Mouse (Mus musculus) kidney, postnatal 0 days (tissue): ENCODE data around the gene Krtap19-2. TPM values are rescaled to one million over a fixed set of nuclear protein-coding genes. Genes with fewer than 3 reads are reported as not detected.

Experiments used
- ATAC-seq: fragments of 200-750 bp; cut with Nextera tagmentation; replicated peaks from 2 replicates; pipeline ENCODE4 v1.8.0; 2017; ENCODE audit warnings: low read depth, moderate number of reproducible peaks, moderate TSS enrichment, moderate library complexity; ENCODE audit not compliant: low FRiP score
- DNase-seq: peaks from one replicate; pipeline ENCODE4 v3.0.0-alpha.2; 2016; ENCODE audit warnings: low spot score
- H3K27ac ChIP-seq: fragments of 300-500 bp; sonication (generic); 2 replicates; pipeline ENCODE4 v1.5.1; 2014; ENCODE audit warnings: mild to moderate bottlenecking
- H3K27me3 ChIP-seq: fragments of 300-500 bp; sonication (generic); 2 replicates; pipeline ENCODE4 v1.6.1; 2014; ENCODE audit warnings: low read length, mixed read lengths; ENCODE audit not compliant: insufficient read depth
- H3K36me3 ChIP-seq: fragments of 300-500 bp; sonication (generic); 2 replicates; pipeline ENCODE4 v1.6.1; 2014; ENCODE audit warnings: low read length, mixed read lengths; ENCODE audit not compliant: insufficient read depth
- H3K4me1 ChIP-seq: fragments of 300-500 bp; sonication (generic); replicated peaks from 2 replicates; pipeline ENCODE4 v1.6.1; 2014; ENCODE audit warnings: antibody characterized with exemption, low read length, mixed read lengths; ENCODE audit not compliant: insufficient read depth
- H3K4me2 ChIP-seq: fragments of 300-500 bp; sonication (generic); 2 replicates; pipeline ENCODE4 v1.6.1; 2014; ENCODE audit warnings: mild to moderate bottlenecking, low read length, moderate library complexity, mixed read lengths
- H3K4me3 ChIP-seq: fragments of 300-500 bp; sonication (generic); replicated peaks from 2 replicates; pipeline ENCODE4 v1.5.1; 2014; ENCODE audit warnings: low read depth, low read length
- H3K9ac ChIP-seq: fragments of 300-500 bp; sonication (generic); 2 replicates; pipeline ENCODE4 v1.6.1; 2014; ENCODE audit warnings: low read depth, low read length
- H3K9me3 ChIP-seq: fragments of 300-500 bp; sonication (generic); replicated peaks from 2 replicates; pipeline ENCODE4 v1.6.1; 2016; ENCODE audit warnings: low read length, inconsistent platforms, mixed read lengths
- CTCF ChIP-seq: IDR thresholded peaks from 2 replicates; pipeline ENCODE4 v1.5.1; 2016; ENCODE audit warnings: antibody characterized with exemption, low read depth, mild to moderate bottlenecking, moderate library complexity
- WGBS: fragments of 180-500 bp; shearing (Covaris S2); extraction: QIAGEN DNeasy Blood & Tissue Kit; methylation state at CpG from one replicate; pipeline ENCODE4 v1.1.7; 2014; 5-methylcytosine and 5-hydroxymethylcytosine counted together
- polyA plus RNA-seq: library from polyadenylated mRNA; unstranded; fragments of >200 nt; fragmentation: Nextera tagmentation; extraction: Ambion mirVana; gene quantifications from 2 replicates; pipeline ENCODE4 v1.2.1, GENCODE M21; 2015

Krtap19-2 gene
- polyA plus RNA-seq, 1 experiment from 2014 or later: not detected

GRCm38 (mm10) chr16:88851450-88851849 lies 22.6 kb downstream of the Krtap19-2 start:
- H3K4me1 ChIP-seq: no peaks in the 10 kb centered on the region
- H3K9ac ChIP-seq: no peak overlapping the region
- H3K36me3 ChIP-seq: no peaks in the 10 kb centered on the region
- H3K4me3 ChIP-seq: no peak overlapping the region
- ATAC-seq (no peak), DNase-seq (peak; percentile 33)
- peak; percentile 83 for TF ChIP-seq CTCF
- H3K27me3 ChIP-seq: no peaks in the 10 kb centered on the region
- 14% methylated on average over 5 of the region's 5 CpGs for WGBS
- no peak overlapping the region for H3K4me2 ChIP-seq
- no peak overlapping the region for H3K27ac ChIP-seq
- H3K9me3 ChIP-seq: no peaks in the 10 kb centered on the region

GRCm38 (mm10) chr16:88848558-88848957 lies 25.5 kb downstream of the Krtap19-2 start:
- TF ChIP-seq CTCF: no peak
- Histone ChIP-seq H3K4me2 (no peak overlapping the region), H3K27me3 (no peaks in the 10 kb centered on the region), H3K27ac (no peak overlapping the region), H3K9ac (no peak overlapping the region), H3K36me3 (no peaks in the 10 kb centered on the region), H3K9me3 (no peaks in the 10 kb centered on the region), H3K4me3 (no peak overlapping the region), H3K4me1 (no peaks in the 10 kb centered on the region)
- ATAC-seq (no peak), DNase-seq (no peak)
- WGBS: 87% methylated on average over 4 of the region's 4 CpGs

DNA sequence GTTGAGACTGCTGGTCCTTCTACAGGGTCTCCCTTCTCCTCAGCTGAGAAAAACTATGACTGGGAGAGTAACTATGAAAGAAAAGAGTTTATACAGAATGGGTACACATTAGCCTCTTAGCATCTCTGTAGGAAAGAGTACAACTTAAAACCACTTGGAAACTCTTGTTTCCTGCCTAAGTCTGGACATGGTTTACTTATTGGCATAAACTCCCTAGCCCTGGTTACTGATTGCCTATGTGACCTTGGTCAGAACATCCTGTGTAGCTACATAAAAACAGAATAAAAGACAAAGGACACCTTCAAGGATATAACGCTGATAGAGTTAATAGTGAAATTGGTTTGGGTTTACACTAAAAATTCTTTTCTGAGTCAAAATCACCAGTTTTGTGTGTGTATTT lies 26.7 kb downstream of the Krtap19-2 start:
- 78% methylated on average over 1 of the region's 1 CpGs for WGBS
- ATAC-seq: no peak; the same call in 1 of the 2 replicates

GRCm38 (mm10) chr16:88826978-88827377 lies 47.1 kb downstream of the Krtap19-2 start:
- Histone ChIP-seq H3K36me3 (no peaks in the 10 kb centered on the region), H3K9ac (no peak overlapping the region), H3K9me3 (no peaks in the 10 kb centered on the region), H3K27me3 (no peaks in the 10 kb centered on the region), H3K4me3 (no peak overlapping the region), H3K4me1 (no peaks in the 10 kb centered on the region), H3K27ac (no peak overlapping the region), H3K4me2 (no peak overlapping the region)
- DNase-seq: no peak
- TF ChIP-seq CTCF: no peak
- 32% methylated on average over 3 of the region's 3 CpGs for WGBS
- no peak for ATAC-seq

More for the DNA sequence above, 26.7 kb downstream of the Krtap19-2 start:
- peak; percentile 9 for DNase-seq
- no peak overlapping the region for H3K27ac ChIP-seq
- H3K9me3 ChIP-seq: no peaks in the 10 kb centered on the region
- H3K27me3 ChIP-seq: no peaks in the 10 kb centered on the region
- no peaks in the 10 kb centered on the region for H3K36me3 ChIP-seq
- H3K4me2 ChIP-seq: no peak overlapping the region
- H3K4me3 ChIP-seq: no peak overlapping the region
- no peak overlapping the region for H3K9ac ChIP-seq
- no peaks in the 10 kb centered on the region for H3K4me1 ChIP-seq
- no peak for TF ChIP-seq CTCF

GRCm38 (mm10) chr16:88826095-88826652 lies 47.9 kb downstream of the Krtap19-2 start, which contains the start of gene Krtap14:
Krtap14 (minus strand) TSS chr16:88826145.
- WGBS: 88% methylated on average over 9 of the region's 9 CpGs
- H3K4me3 ChIP-seq: no peak within 1 kb of the TSS
- no peaks in the 10 kb centered on the region for H3K27me3 ChIP-seq
- no peak for DNase-seq
- H3K4me2 ChIP-seq: no peak within 1 kb of the TSS
- no peaks in the 10 kb centered on the region for H3K4me1 ChIP-seq
- H3K9ac ChIP-seq: no peak within 1 kb of the TSS
- no peak for ATAC-seq
- no peaks in the 10 kb centered on the region for H3K9me3 ChIP-seq
- no peak within 1 kb of the TSS for H3K27ac ChIP-seq
- no peaks in the 10 kb centered on the region for H3K36me3 ChIP-seq
- no peak for TF ChIP-seq CTCF

DNA sequence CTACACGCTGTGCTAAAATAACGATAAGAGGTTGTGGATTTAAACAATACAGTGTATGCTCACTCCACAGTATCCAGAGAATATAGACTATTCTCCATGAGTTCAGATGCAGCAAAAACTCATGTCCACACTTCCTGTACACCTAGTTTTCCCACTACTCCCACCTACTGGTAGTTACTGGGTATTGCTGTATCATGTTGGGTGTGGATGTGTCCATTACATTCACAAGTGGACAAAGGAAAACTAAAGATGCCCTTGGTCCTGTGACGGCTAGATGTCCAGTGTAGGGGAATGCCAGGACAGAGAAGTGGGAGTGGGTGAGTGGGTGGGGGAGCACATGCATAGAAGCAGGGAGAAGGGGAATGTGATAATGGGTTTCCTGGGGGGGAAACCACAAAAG lies 50.3 kb downstream of the Krtap19-2 start:
- Histone ChIP-seq H3K4me2 (no peak overlapping the region), H3K36me3 (no peaks in the 10 kb centered on the region), H3K9ac (no peak overlapping the region), H3K9me3 (no peaks in the 10 kb centered on the region), H3K27ac (no peak overlapping the region), H3K4me1 (no peaks in the 10 kb centered on the region), H3K27me3 (no peaks in the 10 kb centered on the region), H3K4me3 (no peak overlapping the region)
- DNase-seq (peak; percentile 49), ATAC-seq (no peak)
- peak; percentile 74 for TF ChIP-seq CTCF
- 81% methylated on average over 3 of the region's 3 CpGs for WGBS

Other genes starting within 250 kb of the Krtap19-2 start
- gene 2310079G19Rik, start 246.6 kb downstream of the Krtap19-2 start, polyA plus RNA-seq: not detected in 2 replicates
- not detected in 2 replicates for gene Krtap26-1, start 226.5 kb downstream of the Krtap19-2 start, polyA plus RNA-seq
- gene Krtap27-1, start 202.6 kb downstream of the Krtap19-2 start, polyA plus RNA-seq: not detected in 2 replicates
- not detected in 2 replicates for gene 2310061N02Rik, start 166.3 kb downstream of the Krtap19-2 start, polyA plus RNA-seq
- not detected in 2 replicates for gene Krtap13-1, start 145.4 kb downstream of the Krtap19-2 start, polyA plus RNA-seq
- gene Krtap13, start 122.6 kb downstream of the Krtap19-2 start, polyA plus RNA-seq: not detected in 2 replicates
- not detected in 2 replicates for gene 2310034C09Rik, start 115.4 kb downstream of the Krtap19-2 start, polyA plus RNA-seq
- gene 2310057N15Rik, start 100.1 kb downstream of the Krtap19-2 start, polyA plus RNA-seq: not detected in 2 replicates
- gene Gm5965, start 96.4 kb downstream of the Krtap19-2 start, polyA plus RNA-seq: not detected in 2 replicates
- not detected in 2 replicates for gene Gm20741, start 62.0 kb downstream of the Krtap19-2 start, polyA plus RNA-seq
- gene Krtap15, start 54.1 kb downstream of the Krtap19-2 start, polyA plus RNA-seq: not detected in 2 replicates
- not detected in 2 replicates for gene Krtap14, start 48.1 kb downstream of the Krtap19-2 start, polyA plus RNA-seq
- not detected in 2 replicates for gene Krtap19-1, start 4.9 kb downstream of the Krtap19-2 start, polyA plus RNA-seq
- not detected in 2 replicates for gene Krtap19-3, start 3.8 kb upstream of the Krtap19-2 start, polyA plus RNA-seq
- gene Krtap19-4, start 10.8 kb upstream of the Krtap19-2 start, polyA plus RNA-seq: not detected in 2 replicates
- not detected in 2 replicates for gene Krtap19-5, start 22.2 kb upstream of the Krtap19-2 start, polyA plus RNA-seq
- gene Krtap19-9b, start 58.0 kb upstream of the Krtap19-2 start, polyA plus RNA-seq: not detected in 2 replicates
- not detected in 2 replicates for gene Krtap16-3, start 88.6 kb upstream of the Krtap19-2 start, polyA plus RNA-seq
- gene Krtap22-2, start 136.5 kb upstream of the Krtap19-2 start, polyA plus RNA-seq: not detected in 2 replicates
- not detected in 2 replicates for gene Gm10229, start 141.0 kb upstream of the Krtap19-2 start, polyA plus RNA-seq
- not detected in 2 replicates for gene Krtap6-1, start 157.4 kb upstream of the Krtap19-2 start, polyA plus RNA-seq
- not detected in 2 replicates for gene Gm10228, start 167.2 kb upstream of the Krtap19-2 start, polyA plus RNA-seq
- not detected in 2 replicates for gene Krtap6-5, start 173.6 kb upstream of the Krtap19-2 start, polyA plus RNA-seq
- not detected in 2 replicates for gene 1110025L11Rik, start 189.7 kb upstream of the Krtap19-2 start, polyA plus RNA-seq
- gene Krtap6-3, start 209.7 kb upstream of the Krtap19-2 start, polyA plus RNA-seq: not detected in 2 replicates